Mouse (Mus musculus): Measurements from ENCODE around the gene Fis1.

DNA sequence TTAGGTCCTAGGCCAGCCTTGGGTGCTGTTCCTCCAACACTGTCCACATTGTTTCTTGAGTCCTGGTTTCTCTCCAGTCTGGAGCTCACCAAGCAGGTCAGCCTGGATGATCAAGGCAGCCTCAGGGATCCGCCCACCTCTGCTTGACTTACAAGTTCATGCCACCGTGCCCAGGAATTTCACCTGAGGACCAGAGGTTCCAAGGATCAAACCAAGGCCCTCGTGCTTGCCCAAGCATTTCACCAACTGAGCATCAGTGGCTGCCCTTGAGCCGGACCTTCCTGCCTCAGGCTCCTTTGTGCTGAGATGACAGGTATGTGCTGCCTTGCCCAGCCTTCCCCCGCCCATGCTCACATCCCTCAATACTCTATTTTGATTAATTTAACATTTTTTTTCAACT, 15.5 kb upstream of the Fis1 start:
- TF ChIP-seq CTCF (IDR thresholded peaks at IDR 0.05; ENCODE audit: insufficient read depth, low read length) (no peak), POLR2A (IDR thresholded peaks at IDR 0.05; ENCODE audit: borderline replicate concordance, extremely low read depth, low read depth, low read length) (no peak)
